Mouse (Mus musculus) spleen, embryonic (tissue): ENCODE data around the gene Itgb7.

Experiments
- CTCF ChIA-PET: fragments of 350-600 bp; sonication (Branson Sonifier 250); formaldehyde crosslinking; loops from one replicate; lab custom pipeline; 2022; lab: Charles Lee

Gene Itgb7

DNA sequence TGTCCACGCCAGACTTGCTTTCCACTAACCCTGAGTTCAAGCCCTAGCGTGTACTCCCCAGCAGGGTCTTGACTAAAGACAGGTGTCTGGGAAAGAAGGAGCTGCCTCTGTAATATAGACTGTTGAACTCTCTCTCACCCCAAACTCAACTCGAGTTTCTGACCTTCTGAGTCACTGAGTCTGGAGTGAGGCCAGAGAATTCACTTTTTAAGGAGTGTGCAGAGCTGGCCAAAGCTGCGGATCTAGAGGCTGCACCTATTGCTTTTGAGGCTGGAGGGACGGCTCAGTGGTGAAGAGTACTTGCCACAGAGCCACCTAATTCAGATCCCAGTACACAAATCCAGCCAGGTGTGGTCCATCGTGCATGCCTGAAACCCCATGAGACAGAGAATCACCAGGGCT lies 64.1 kb downstream of the Itgb7 start:
- CTCF ChIA-PET = no interaction called here
